Mouse (Mus musculus) heart, adult 2 months (tissue): Measurements from ENCODE around the gene Wdr18. TPM values are rescaled to one million over a fixed set of nuclear protein-coding genes. Genes with fewer than 3 reads are reported as not detected.

Experiments
- DNase-seq, 2 experiments: peaks; one replicate each; pipeline ENCODE4 v3.0.0; 2021
- H3K27ac ChIP-seq: fragments of 200-600 bp; 2 replicates; pipeline ENCODE4 v1.8.1; 2022
- H3K27me3 ChIP-seq: fragments of 200-500 bp; 2 replicates; pipeline ENCODE4 v1.6.1; 2012; ENCODE audit warnings: mild to moderate bottlenecking, low read length, inconsistent platforms, mixed read lengths; ENCODE audit not compliant: control insufficient read depth, insufficient read depth
- H3K36me3 ChIP-seq: fragments of 200-500 bp; 2 replicates; pipeline ENCODE4 v1.6.1; 2012; ENCODE audit warnings: low read length, inconsistent platforms; ENCODE audit not compliant: control insufficient read depth, insufficient read depth
- H3K4me1 ChIP-seq: fragments of 200-500 bp; 2 replicates; pipeline ENCODE4 v1.6.1; 2011; ENCODE audit warnings: low read length; ENCODE audit not compliant: control insufficient read depth, insufficient read depth
- H3K4me3 ChIP-seq: fragments of 200-600 bp; 2 replicates; pipeline ENCODE4 v1.8.1; 2022
- H3K79me2 ChIP-seq: fragments of 200-500 bp; replicated peaks from 2 replicates; pipeline ENCODE4 v1.6.1; 2012; ENCODE audit warnings: mild to moderate bottlenecking, inconsistent platforms, low read length, moderate library complexity, mixed read lengths; ENCODE audit not compliant: control insufficient read depth, insufficient read depth
- H3K9ac ChIP-seq: fragments of 200-500 bp; 2 replicates; pipeline ENCODE4 v1.6.1; 2012; ENCODE audit warnings: low read depth, mild to moderate bottlenecking, control low read depth, inconsistent platforms, low read length, mixed read lengths
- CTCF ChIP-seq: fragments of 200-600 bp; IDR thresholded peaks from 2 replicates; pipeline ENCODE4 v1.8.1; 2022; ENCODE audit warnings: antibody characterized with exemption, mild to moderate bottlenecking, moderate library complexity
- EP300 ChIP-seq: fragments of 200-500 bp; IDR thresholded peaks from 2 replicates; pipeline ENCODE4 v1.6.1; 2011; ENCODE audit warnings: low read depth, low read length, control low read depth; ENCODE audit not compliant: insufficient read depth
- POLR2A ChIP-seq: fragments of 200-500 bp; IDR thresholded peaks from 2 replicates; pipeline ENCODE4 v1.6.1; 2011; ENCODE audit warnings: mild to moderate bottlenecking, low read depth, low read length, control low read depth; ENCODE audit not compliant: insufficient read depth
- WGBS: fragments of 180-500 bp; shearing (Covaris S2); methylation state at CpG from one replicate; pipeline ENCODE4 v1.1.7; 2018; 5-methylcytosine and 5-hydroxymethylcytosine counted together
- intact Hi-C: fragments of 180-260 bp; cut with DNase I; formaldehyde crosslinking; loops from one replicate; pipeline ENCODE4 v1.15.1; 2025
- polyA plus RNA-seq: library from polyadenylated mRNA; depleted of rRNA; stranded (reverse); fragments of >200 nt; gene quantifications from 2 replicates; pipeline ENCODE4 v1.2.3, GENCODE M21; 2012
- total RNA-seq, 2 experiments: library from RNA; stranded (reverse); gene quantifications; 2 replicates each; pipeline ENCODE4 v1.2.3; 2021

Gene Wdr18
- total and polyA plus RNA-seq, 3 experiments, result 27.8 to 32.2 (median 29.4) TPM

GRCm38 (mm10) chr10:79916081-79916480 lies 43.9 kb upstream of the Wdr18 start:
- H3K27ac ChIP-seq, result peak overlapping the region; percentile 91
- H3K4me1 ChIP-seq, result peaks cover 10% of the 10 kb centered on the region
- WGBS, result 12% methylated on average over 8 of the region's 8 CpGs
- intact Hi-C loops, result no loop called here
- peak overlapping the region; percentile 84 for H3K4me3 ChIP-seq
- no peak for TF ChIP-seq EP300
- TF ChIP-seq CTCF, result no peak
- TF ChIP-seq POLR2A, result no peak
- peaks cover 13% of the 10 kb centered on the region for H3K27me3 ChIP-seq
- peak overlapping the region; percentile 86 for H3K9ac ChIP-seq
- 0 out of 2 replicates have a peak, but pooled peaks cover 4% of the 10 kb centered on the region for H3K79me2 ChIP-seq
- no peak for DNase-seq
- no peaks in the 10 kb centered on the region for H3K36me3 ChIP-seq

- H3K4me1 ChIP-seq, result peaks cover 10% of the 10 kb centered on the region
- WGBS, result 2% methylated on average over 42 of the region's 42 CpGs
- TF ChIP-seq EP300, result no peak
- TF ChIP-seq CTCF, result no peak
- peak; percentile 82 for TF ChIP-seq POLR2A
- H3K79me2 ChIP-seq, result 0 out of 2 replicates have a peak, but pooled peaks cover 4% of the 10 kb centered on the region
- intact Hi-C loops, result no loop called here
- peaks cover 17% of the 10 kb centered on the region for H3K27me3 ChIP-seq
- H3K9ac ChIP-seq, result peak within 1 kb of the TSS; percentile 86
- peak within 1 kb of the TSS; percentile 84 for H3K4me3 ChIP-seq
- H3K27ac ChIP-seq, result peak within 1 kb of the TSS; percentile 91
- no peaks in the 10 kb centered on the region for H3K36me3 ChIP-seq
- DNase-seq, result peak; percentile 92 to 96
Observed at GRCm38 (mm10) chr10:79916808-79917531, 43.0 kb upstream of the Wdr18 start, which contains the start of gene Kiss1r. Kiss1r (plus strand) TSS chr10:79916971.

GRCm38 (mm10) chr10:79917532-79918100 lies 42.3 kb upstream of the Wdr18 start:
- DNase-seq, result no peak
- peak overlapping the region; percentile 84 for H3K4me3 ChIP-seq
- intact Hi-C loops, result no loop called here
- peaks cover 10% of the 10 kb centered on the region for H3K4me1 ChIP-seq
- H3K27me3 ChIP-seq, result peaks cover 17% of the 10 kb centered on the region
- 72% methylated on average over 5 of the region's 5 CpGs for WGBS
- no peak for TF ChIP-seq POLR2A
- TF ChIP-seq CTCF, result no peak
- TF ChIP-seq EP300, result no peak
- no peak overlapping the region; the same call in 1 of the 2 replicates for H3K27ac ChIP-seq
- no peaks in the 10 kb centered on the region for H3K36me3 ChIP-seq
- 0 out of 2 replicates have a peak, but pooled peaks cover 4% of the 10 kb centered on the region for H3K79me2 ChIP-seq
- no peak overlapping the region for H3K9ac ChIP-seq

- Histone ChIP-seq H3K9ac (peak overlapping the region; percentile 37), H3K79me2 (0 out of 2 replicates have a peak, but pooled peaks cover 4% of the 10 kb centered on the region), H3K4me3 (peak overlapping the region; percentile 16; the same call in 1 of the 2 replicates), H3K27ac (no peak overlapping the region), H3K27me3 (peaks cover 17% of the 10 kb centered on the region), H3K36me3 (no peaks in the 10 kb centered on the region), H3K4me1 (peaks cover 10% of the 10 kb centered on the region)
- no peak for DNase-seq
- intact Hi-C loops, result no loop called here
- TF ChIP-seq POLR2A, result no peak
- TF ChIP-seq CTCF, result no peak
- no peak for TF ChIP-seq EP300
- WGBS, result 15% methylated on average over 35 of the region's 35 CpGs
Observed at GRCm38 (mm10) chr10:79918231-79919078, 41.5 kb upstream of the Wdr18 start.

GRCm38 (mm10) chr10:79919251-79919849 lies 40.6 kb upstream of the Wdr18 start:
- intact Hi-C loops, result no loop called here
- H3K36me3 ChIP-seq, result no peaks in the 10 kb centered on the region
- no peak overlapping the region for H3K4me3 ChIP-seq
- WGBS, result 12% methylated on average over 21 of the region's 21 CpGs
- H3K4me1 ChIP-seq, result peaks cover 10% of the 10 kb centered on the region
- H3K79me2 ChIP-seq, result 0 out of 2 replicates have a peak, but pooled peaks cover 4% of the 10 kb centered on the region
- H3K27me3 ChIP-seq, result peaks cover 17% of the 10 kb centered on the region
- H3K9ac ChIP-seq, result no peak overlapping the region
- TF ChIP-seq CTCF (no peak), EP300 (no peak)
- no peak for DNase-seq
- no peak overlapping the region for H3K27ac ChIP-seq
